Mouse (Mus musculus) cerebellum, adult (tissue): ENCODE data around the gene Vgll2.

Source experiments
- ATAC-seq: cut with Nextera tagmentation; 2 replicates; pipeline ENCODE4 v1.9.2; 2017; ENCODE audit warnings: mild to moderate bottlenecking, moderate library complexity, mixed read lengths; ENCODE audit not compliant: insufficient number of reproducible peaks, low FRiP score, low TSS enrichment

The Vgll2 gene

GRCm38 (mm10) chr10:52022413-52023212 is at the start of gene Vgll2:
Gene Vgll2, plus strand, starts transcription at chr10:52022502.
- no peak for ATAC-seq

GRCm38 (mm10) chr10:51975137-51975536 is 47.2 kb upstream of the Vgll2 start:
- no peak for ATAC-seq

GRCm38 (mm10) chr10:51975587-51975986 is 46.7 kb upstream of the Vgll2 start:
- no peak for ATAC-seq

GRCm38 (mm10) chr10:51981651-51982050 is 40.7 kb upstream of the Vgll2 start:
- ATAC-seq = no peak

GRCm38 (mm10) chr10:51982395-51982794 is 39.9 kb upstream of the Vgll2 start:
- no peak for ATAC-seq

- no peak for ATAC-seq
Measured at GRCm38 (mm10) chr10:52018471-52018870, 3.8 kb upstream of the Vgll2 start.

GRCm38 (mm10) chr10:52021231-52021630 is 1.1 kb upstream of the Vgll2 start:
- ATAC-seq = no peak

GRCm38 (mm10) chr10:52021736-52022394 is 437 bp upstream of the Vgll2 start:
- ATAC-seq = no peak

- no peak for ATAC-seq
Measured at GRCm38 (mm10) chr10:52023213-52024052, 1.1 kb downstream of the Vgll2 start.

- no peak for ATAC-seq
Measured at GRCm38 (mm10) chr10:52024053-52024410, 1.7 kb downstream of the Vgll2 start.

GRCm38 (mm10) chr10:52025291-52025690 is 3.0 kb downstream of the Vgll2 start:
- ATAC-seq = no peak

- ATAC-seq = no peak
Measured at GRCm38 (mm10) chr10:52025821-52026220, 3.5 kb downstream of the Vgll2 start.

GRCm38 (mm10) chr10:52027161-52028035 is 5.1 kb downstream of the Vgll2 start:
- ATAC-seq = no peak

- ATAC-seq = no peak
Measured at GRCm38 (mm10) chr10:52028561-52029370, 6.5 kb downstream of the Vgll2 start.

GRCm38 (mm10) chr10:52029421-52030080 is 7.2 kb downstream of the Vgll2 start:
- no peak for ATAC-seq

- no peak for ATAC-seq
Measured at GRCm38 (mm10) chr10:52033729-52034128, 11.4 kb downstream of the Vgll2 start.

- ATAC-seq = no peak
Measured at GRCm38 (mm10) chr10:52039392-52039791, 17.1 kb downstream of the Vgll2 start.

GRCm38 (mm10) chr10:52043086-52043485 is 20.8 kb downstream of the Vgll2 start:
- ATAC-seq = no peak

- no peak for ATAC-seq
Measured at GRCm38 (mm10) chr10:52048287-52048686, 26.0 kb downstream of the Vgll2 start.
